Mouse (Mus musculus) adrenal gland, postnatal 4 days (tissue): ENCODE measurements around the gene Polr3k. TPM values are rescaled to one million over a fixed set of nuclear protein-coding genes. Genes with fewer than 3 reads are reported as not detected.
A peak's percentile ranks its signal among the peaks of the same experiment; 100 is the strongest.

Experiments
- DNase-seq, 2 experiments: peaks; one replicate each; pipeline ENCODE4 v3.0.0; 2021 to 2022; ENCODE audit warnings: low spot score in 2 of 2, mixed read lengths in 2 of 2
- long read RNA-seq, 2 experiments: library from polyadenylated mRNA; stranded (forward); transcript quantifications; one replicate each; pipeline ENCODE4 v2.0.0; 2021
- total RNA-seq, 2 experiments: library from RNA; stranded (reverse); gene quantifications; 2 replicates each; pipeline ENCODE4 v1.2.3; 2021

Gene Polr3k
- 10 to 100 TPM; 22.8 to 25.0 TPM for total RNA-seq
- long read RNA-seq, experiment 1, transcript Polr3k-201 (3 exons, 2,948 nt), result major isoform, 39 of 43 reads
- long read RNA-seq, experiment 1, partial matches to known transcripts, result 4 of 43 reads
- long read RNA-seq, experiment 1, other reads (novel, unspliced or antisense), result 0 of 43 reads
- long read RNA-seq, experiment 2, transcript Polr3k-201 (3 exons, 2,948 nt), result major isoform, 38 of 51 reads
- long read RNA-seq, experiment 2, partial matches to known transcripts, result 9 of 51 reads
- long read RNA-seq, experiment 2, other reads (novel, unspliced or antisense), result 4 of 51 reads

- peak; percentile 73 to 85 for DNase-seq
Measured at GRCm38 (mm10) chr2:181863791-181864535, at the start of gene Polr3k. Gene Polr3k (plus strand): TSS chr2:181864337.

DNA sequence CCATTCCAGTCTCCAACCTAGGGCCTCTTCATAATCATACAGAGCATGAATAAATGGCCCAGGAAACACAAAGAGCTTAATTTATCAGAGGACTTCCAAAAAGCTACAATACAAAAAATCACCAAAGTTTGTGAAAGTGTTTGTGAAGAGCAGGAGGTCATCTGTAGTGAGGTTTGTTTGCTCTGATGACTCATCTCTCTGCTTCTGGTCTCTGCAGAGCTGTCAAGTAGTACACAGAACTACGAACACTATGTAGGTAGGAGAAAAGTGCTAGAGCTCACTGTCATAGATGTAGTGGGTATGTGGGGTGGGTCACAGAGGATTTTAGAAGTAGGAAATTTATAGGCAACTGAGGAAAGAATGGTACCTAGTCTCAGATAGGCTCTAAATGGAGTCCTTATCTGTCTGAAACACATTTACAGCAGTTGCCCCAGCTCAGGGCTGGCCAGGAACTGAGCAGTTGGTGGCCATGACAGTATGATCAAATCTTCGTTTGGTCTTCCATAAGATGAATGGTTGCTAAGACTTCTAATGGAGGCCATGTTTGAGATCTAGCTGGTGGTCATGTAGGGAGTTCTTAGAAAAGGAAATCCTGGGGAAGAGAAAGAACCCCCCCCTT lies 35.0 kb upstream of the Polr3k start:
- no peak for DNase-seq

- DNase-seq, result no peak
Measured at GRCm38 (mm10) chr2:181832745-181833144, 31.4 kb upstream of the Polr3k start.

GRCm38 (mm10) chr2:181837372-181838292 lies 26.5 kb upstream of the Polr3k start, which contains the start of gene Pcmtd2:
Gene Pcmtd2 (plus strand): TSS chr2:181837854.
- DNase-seq, result peak; percentile 77 to 85

GRCm38 (mm10) chr2:181838293-181838680 lies 25.9 kb upstream of the Polr3k start:
- no peak for DNase-seq

DNA sequence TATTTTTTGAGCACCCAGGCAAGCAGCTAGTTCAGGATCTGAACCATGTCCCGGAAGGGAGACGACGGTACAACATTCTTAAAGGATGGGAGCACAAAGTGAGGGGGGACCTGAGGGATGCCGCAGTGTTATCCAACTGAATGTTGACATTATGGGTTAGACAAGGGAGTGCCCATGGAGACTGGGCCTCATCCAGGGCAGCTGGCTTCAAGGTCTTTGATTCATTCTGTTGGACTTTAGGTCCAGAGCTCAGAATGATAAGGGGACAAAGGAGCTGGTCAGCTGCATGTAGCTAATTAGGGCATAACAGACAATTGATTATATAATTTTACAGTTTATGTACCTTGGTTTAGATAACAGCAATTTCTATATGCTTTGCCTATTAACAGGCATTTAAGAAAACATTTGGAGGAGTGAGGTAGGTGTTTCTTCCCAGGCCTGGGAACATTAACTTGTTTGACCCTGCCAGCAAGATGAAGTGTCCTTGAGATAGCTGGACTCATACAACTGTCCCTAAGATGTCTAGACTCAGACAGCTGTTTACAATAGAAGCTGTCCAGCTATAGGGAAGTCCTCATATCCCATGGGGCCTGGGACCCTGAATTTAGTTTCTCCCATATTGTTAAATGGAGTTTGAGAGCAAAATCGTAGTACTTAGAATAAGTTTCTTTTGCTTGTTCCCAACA lies 18.3 kb upstream of the Polr3k start:
- DNase-seq, result no peak

- DNase-seq, result no peak
Measured at GRCm38 (mm10) chr2:181864536-181864860, 361 bp downstream of the Polr3k start.

GRCm38 (mm10) chr2:181866931-181867330 lies 2.8 kb downstream of the Polr3k start:
- peak in 1 of 2 experiments; percentile 46 for DNase-seq

- no peak for DNase-seq
Measured at GRCm38 (mm10) chr2:181871039-181871438, 6.9 kb downstream of the Polr3k start.

DNA sequence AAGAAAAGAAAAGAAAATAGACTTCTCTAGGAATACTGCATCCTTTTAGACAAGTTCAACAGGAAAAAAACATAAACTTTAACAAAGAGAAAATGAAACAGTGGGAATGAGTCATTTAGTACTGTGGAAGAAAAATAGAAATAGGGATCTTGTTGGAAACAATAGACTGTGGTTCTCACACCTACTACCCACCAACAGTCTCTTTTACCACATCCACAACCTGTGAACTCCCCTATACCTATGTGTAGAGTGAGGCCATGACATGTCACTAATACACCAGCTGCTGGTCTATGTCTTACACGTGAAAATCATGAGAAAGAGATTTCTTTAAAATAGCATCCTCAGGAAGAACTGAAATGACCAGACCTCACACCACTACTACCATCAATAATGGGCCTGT lies 14.8 kb downstream of the Polr3k start:
- DNase-seq, result no peak

DNA sequence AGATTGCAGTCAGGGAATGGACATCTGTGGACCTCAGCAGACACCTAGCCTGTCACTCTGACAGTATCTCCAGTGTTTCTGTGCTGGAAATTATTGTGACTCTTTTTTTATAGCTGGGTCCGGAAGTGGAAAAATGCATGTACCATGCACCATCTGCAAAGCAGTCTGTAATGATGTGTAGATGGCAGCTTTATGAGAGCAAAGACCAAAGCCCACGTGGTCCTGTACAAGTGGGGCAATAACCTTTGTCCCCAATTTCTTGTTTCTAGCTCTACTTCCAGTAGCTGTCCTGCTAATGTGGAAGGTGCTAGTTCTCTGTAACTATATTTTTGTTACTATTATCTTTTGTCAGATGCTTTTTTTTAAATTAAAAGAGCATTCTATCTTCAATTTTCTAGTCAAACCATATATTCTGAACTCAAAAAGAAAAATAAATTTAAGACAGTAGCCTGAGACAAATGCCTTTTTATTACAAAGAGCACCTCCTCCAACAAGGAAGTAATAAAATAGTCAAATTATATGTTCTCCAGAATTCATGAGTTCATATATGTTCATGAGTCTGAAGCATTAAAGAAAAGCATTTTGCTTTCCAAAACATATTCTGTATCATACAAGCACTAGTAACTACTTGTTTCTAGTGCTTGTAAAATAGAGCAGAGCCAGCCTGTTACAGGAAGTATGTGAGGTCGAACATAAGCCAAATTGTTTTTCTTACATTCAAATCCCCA lies 19.0 kb downstream of the Polr3k start:
- no peak for DNase-seq

DNA sequence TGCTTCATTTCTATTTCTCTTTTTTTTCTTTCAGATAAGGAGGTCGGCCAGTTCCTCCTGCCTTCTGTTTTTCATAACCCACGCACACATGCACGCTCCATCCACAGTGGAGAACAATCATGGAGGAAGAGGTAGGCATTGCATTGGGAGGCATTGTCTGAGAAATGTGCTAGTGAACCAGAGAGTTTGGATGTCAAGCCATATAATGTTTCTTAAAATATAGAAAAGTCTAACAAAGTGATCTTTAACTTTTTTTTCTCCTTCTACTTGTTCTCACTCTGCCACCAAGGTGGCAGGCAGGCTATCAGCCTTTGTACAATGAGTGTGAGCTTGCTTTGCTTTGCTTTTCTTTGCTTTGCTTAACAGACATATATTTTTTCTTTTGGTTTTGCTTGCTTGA lies 53.7 kb downstream of the Polr3k start:
- DNase-seq, result no peak

DNA sequence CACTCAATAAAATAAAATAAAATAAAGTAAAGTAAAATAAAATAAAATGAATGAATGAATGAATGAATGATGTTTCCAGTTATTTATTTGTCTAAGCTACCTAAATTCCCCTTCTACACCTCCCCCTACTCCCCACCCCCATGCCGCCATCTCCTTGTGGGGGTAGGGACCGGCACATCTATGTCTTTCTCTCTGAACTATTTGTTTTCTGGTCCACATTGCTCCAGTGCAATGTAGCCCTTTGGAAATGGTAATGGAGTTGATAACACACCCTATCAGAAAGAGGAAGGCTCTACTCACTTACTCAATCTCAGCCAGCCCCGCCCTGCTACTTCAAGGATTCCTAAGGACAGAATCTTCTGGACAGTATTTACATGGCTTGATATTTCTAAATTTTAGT lies 54.4 kb downstream of the Polr3k start:
- DNase-seq, result peak in 1 of 2 experiments; percentile 37

Other genes starting within 250 kb of the Polr3k start
- gene Gm29797, start 207.3 kb upstream of the Polr3k start, total RNA-seq, result under 1 TPM; 0.42 TPM
- 10 to 100 TPM; 45.2 to 47.3 TPM for gene Sox18, start 192.7 kb upstream of the Polr3k start, total RNA-seq
- 10 to 100 TPM; 23.6 to 24.3 TPM for gene Tcea2, start 184.0 kb upstream of the Polr3k start, total RNA-seq
- 10 to 100 TPM; 30.2 to 31.1 TPM for gene Rgs19, start 170.4 kb upstream of the Polr3k start, total RNA-seq
- gene Lkaaear1, start 165.9 kb upstream of the Polr3k start, total RNA-seq, result not detected
- 1 to 10 TPM; 4.0 to 6.0 TPM for gene Oprl1, start 149.3 kb upstream of the Polr3k start, total RNA-seq
- gene Myt1, start 101.0 kb upstream of the Polr3k start, total RNA-seq, result 10 to 100 TPM; 14.7 TPM
- 10 to 100 TPM; 70.8 to 74.9 TPM for gene Pcmtd2, start 26.5 kb upstream of the Polr3k start, total RNA-seq
- gene Gm14496, start 126.8 kb downstream of the Polr3k start, total RNA-seq, result not detected